Mouse (Mus musculus): ENCODE results near the gene Dmgdh.
A peak's percentile ranks its signal among the peaks of the same experiment; 100 is the strongest.

Dmgdh gene

DNA sequence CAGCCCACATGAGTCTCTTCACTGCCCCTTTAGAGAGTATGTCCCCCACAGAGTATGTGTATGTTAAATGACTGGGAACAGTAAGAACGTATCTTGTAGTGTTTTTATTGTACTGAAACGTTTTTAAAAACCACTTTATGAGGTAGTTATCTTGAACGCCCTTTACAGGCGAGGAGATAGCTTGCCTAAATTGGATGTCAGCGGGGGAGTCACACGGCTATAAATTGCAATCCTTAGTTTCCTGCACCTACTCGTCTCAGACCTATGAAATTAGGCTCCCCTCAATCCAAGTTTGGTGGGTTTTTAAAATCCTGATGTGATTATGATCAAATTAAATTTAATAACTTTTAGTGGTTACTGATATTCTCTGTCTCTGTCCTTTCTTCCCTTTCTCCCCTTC is 98.6 kb downstream of the Dmgdh start:
- DNase-seq (ENCODE audit: inconsistent ontology term) = no peak

- DNase-seq (ENCODE audit: inconsistent ontology term) = no peak
Measured at GRCm38 (mm10) chr13:93773704-93774315, 99.6 kb downstream of the Dmgdh start.

DNA sequence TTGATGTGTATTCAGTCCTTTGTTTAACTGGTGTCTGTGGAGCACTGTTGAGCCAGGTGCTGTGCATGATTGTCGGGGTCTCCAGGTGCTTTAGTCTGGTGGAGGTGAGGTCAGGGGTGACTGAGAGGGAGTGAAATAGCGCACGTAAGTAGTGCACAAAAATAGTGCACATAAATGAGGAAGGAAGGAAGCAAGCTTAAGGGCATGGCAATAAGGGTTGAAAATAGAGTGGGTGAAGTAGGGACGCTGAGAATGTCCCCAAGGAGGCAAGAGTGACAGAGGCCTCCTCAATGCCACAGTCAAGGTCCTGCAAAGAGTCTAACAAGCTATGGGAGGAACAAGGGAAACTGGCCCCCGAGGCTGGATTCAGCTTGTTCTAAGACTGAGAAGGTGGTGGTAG is 108.6 kb downstream of the Dmgdh start:
- DNase-seq (ENCODE audit: inconsistent ontology term) = no peak

DNA sequence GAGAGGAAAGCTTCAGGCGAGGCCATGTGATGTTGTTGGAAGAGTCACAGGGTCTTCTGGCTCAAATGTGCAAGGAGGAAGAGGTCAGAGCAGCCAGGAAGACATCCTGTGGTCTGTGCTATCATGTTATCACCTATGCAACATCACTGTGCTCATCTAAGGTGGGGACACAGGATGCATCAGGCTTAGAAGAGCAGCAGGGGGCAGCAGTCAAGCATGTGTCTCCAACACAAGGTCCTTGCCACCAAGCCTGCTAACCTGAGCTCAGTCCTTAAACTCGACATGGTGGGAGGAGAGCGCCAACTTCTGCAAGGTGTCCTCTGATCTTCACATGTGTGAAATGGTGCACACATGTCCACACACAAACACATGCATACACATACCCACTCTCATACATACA is 111.1 kb downstream of the Dmgdh start:
- no peak for DNase-seq (ENCODE audit: inconsistent ontology term)

- DNase-seq (ENCODE audit: inconsistent ontology term) = no peak
Measured at GRCm38 (mm10) chr13:93786051-93786450, 111.8 kb downstream of the Dmgdh start.

- no peak for DNase-seq (ENCODE audit: inconsistent ontology term)
Measured at GRCm38 (mm10) chr13:93787647-93788046, 113.4 kb downstream of the Dmgdh start.

DNA sequence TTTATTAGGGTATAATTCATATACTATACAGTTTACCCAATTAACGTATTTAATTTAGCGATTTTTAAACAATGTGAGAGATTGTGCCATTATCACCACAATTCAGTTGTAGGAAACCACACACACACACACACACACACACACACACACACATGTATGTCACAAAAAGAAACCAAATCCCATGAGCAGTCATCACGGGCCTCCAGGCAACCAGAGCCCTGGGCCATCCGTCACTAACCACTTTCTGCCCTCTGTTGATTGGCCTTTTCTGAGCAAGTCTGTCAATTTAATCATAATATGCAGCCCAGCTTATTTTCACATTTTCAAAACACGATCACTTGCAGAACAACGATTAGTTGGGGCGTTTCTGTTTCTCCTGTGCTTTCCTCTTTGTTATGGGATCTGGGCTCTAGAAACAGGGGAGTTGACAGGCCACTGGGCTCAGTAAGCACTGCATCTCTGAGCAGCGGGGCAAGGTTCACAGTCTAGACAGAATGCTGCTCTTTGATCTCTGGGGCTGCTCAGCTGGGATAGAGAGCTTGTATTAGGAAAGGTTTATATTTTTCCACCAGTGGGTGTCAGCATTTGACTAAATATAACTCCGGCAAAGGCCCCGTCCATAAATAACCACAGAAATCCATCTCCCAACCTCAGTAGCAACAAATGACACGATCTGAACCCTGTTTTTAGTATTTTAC is 118.9 kb downstream of the Dmgdh start:
- peak; percentile 64 for DNase-seq (ENCODE audit: inconsistent ontology term)

- no peak for DNase-seq (ENCODE audit: inconsistent ontology term)
Measured at GRCm38 (mm10) chr13:93793643-93794182, 119.5 kb downstream of the Dmgdh start.

DNA sequence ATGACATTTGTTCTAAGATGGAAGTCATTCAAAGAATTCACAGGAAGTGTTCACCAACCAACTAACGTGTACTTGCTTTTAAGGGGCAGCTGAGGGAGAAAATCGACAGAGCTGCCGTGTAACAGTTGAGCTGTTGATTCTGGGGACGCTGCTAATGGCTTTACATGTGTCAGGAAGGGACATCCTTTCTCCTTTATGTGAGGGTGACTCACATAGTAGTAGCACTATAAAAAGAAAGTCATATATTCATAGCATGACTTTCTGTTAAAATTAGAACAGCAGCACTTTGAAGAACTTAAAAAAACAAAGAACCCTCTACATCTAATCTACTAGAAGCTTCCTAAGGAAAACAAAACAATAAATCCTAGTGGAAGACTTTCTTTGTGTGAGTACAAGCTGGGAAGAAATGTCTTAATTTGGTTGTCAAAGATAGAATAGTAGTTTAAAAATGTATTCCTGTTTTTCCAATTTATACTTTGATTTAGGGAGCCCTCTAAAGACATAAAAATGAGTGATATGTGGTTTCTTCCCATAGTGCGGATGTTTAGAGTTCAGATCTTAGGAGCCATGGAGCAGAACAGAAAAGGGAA is 122.9 kb downstream of the Dmgdh start:
- DNase-seq (ENCODE audit: inconsistent ontology term) = no peak

All from Muller cell, postnatal 12 days (primary cell).